Mouse (Mus musculus) heart, postnatal 0 days (tissue): Measurements from ENCODE around the gene Cep104.

ENCODE experiments used
- CTCF ChIP-seq: IDR thresholded peaks from 2 replicates; pipeline ENCODE4 v1.5.1; 2016; ENCODE audit warnings: antibody characterized with exemption, control low read depth, low read depth
- EP300 ChIP-seq: IDR thresholded peaks from 2 replicates; pipeline ENCODE4 v1.6.1; 2016; ENCODE audit warnings: antibody characterized with exemption, low read depth

- no peak for TF ChIP-seq CTCF
- TF ChIP-seq EP300 = no peak
Measured at GRCm38 (mm10) chr4:153929425-153929824, 45.6 kb upstream of the Cep104 start.
